Mouse (Mus musculus) monocyte, adult 59 days (primary cell): ENCODE results near the gene Mpp4. TPM values are rescaled to one million over a fixed set of nuclear protein-coding genes. Genes with fewer than 3 reads are reported as not detected.

Experiments
- total RNA-seq, 2 experiments: library from RNA; stranded (reverse); gene quantifications; one replicate each; pipeline ENCODE4 v1.2.4; 2023

Gene Mpp4
- not detected for total RNA-seq

GRCm38 (mm10) chr1:59163030-59163461, at the start of gene Mpp4:
TSS of gene Mpp4 (minus strand) at chr1:59163389.

GRCm38 (mm10) chr1:59119720-59120457, 43.3 kb downstream of the Mpp4 start, which contains the start of gene Tmem237:
TSS of gene Tmem237 (minus strand) at chr1:59120408.

GRCm38 (mm10) chr1:59094705-59095104, 68.5 kb downstream of the Mpp4 start, which contains the start of gene C2cd6:
TSS of gene C2cd6 (minus strand) at chr1:59094900.

Other genes with a start within 250 kb of the Mpp4 start
- gene Trak2, start 190.0 kb downstream of the Mpp4 start, total RNA-seq: 10 to 100 TPM; 37.8 to 50.8 TPM
- gene Stradb, start 189.9 kb downstream of the Mpp4 start, total RNA-seq: 10 to 100 TPM; 10.1 to 17.3 TPM
- not detected for gene C2cd6, start 68.5 kb downstream of the Mpp4 start, total RNA-seq
- 1 to 10 TPM; 3.8 to 4.9 TPM for gene Tmem237, start 43.0 kb downstream of the Mpp4 start, total RNA-seq
- 10 to 100 TPM; 14.3 to 15.9 TPM for gene Als2, start 73.8 kb upstream of the Mpp4 start, total RNA-seq
- gene Cdk15, start 93.5 kb upstream of the Mpp4 start, total RNA-seq: not detected